Mouse (Mus musculus): ENCODE data around the gene Slf2.

DNA sequence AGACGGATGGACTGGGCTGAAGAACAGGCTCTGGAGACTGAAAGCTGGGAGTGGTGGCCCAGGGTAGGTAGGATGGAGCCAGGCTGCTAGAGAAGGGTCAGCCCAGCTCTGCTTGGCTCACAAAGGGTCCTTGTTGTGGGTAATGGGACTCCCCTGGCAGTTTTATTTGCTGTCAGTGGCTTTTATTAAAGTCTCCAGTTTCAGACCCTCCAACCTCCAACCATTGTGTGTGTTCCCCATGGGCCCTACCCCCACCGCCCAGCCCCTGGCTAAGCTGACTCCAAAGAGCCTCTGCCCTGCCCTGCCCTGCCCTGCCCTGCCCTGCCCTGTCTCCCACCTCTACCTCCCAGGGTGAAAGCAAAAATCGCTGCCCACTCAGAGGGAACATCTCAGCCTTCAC is 46.6 kb upstream of the Slf2 start:
- TF ChIP-seq FLI1 (IDR thresholded peaks at IDR 0.05; ENCODE audit: low read length) (no peak), GATA1 (IDR thresholded peaks at IDR 0.05; ENCODE audit: borderline replicate concordance, low read length) (no peak)

All from megakaryocyte, embryonic 14.5 days (primary cell).